In genomic region chrX:99293967-99294366, GRCm38 (mm10) we compare ENCODE assay signal across 11 mouse cellular contexts.
"Had no signal": no experiment of that assay in that cellular context is flagged by ENCODE, and none has a peak within 500 bp of the region (broad histone marks: within the 10 kb centered on the region; RNA-seq: fewer than 3 reads in every experiment).

No protein-coding gene starts in this region.

- H3K27ac ChIP-seq: limb, embryonic 12.5 days; liver, embryonic 14.5 days; midbrain, embryonic 12.5 days; stomach, embryonic 15.5 days had no signal

- DNase-seq: kidney, postnatal 14 days; layer of hippocampus, adult 9-11 months; layer of hippocampus, postnatal 36 days; right cerebral cortex, postnatal 14 days; thymus, adult 2 months; thymus, postnatal 25 days had no signal

- H3K9ac ChIP-seq: limb, embryonic 12.5 days; liver, embryonic 14.5 days; midbrain, embryonic 12.5 days; stomach, embryonic 15.5 days had no signal

- H3K4me2 ChIP-seq: limb, embryonic 12.5 days; midbrain, embryonic 12.5 days; stomach, embryonic 15.5 days had no signal

- H3K36me3 ChIP-seq: limb, embryonic 12.5 days; midbrain, embryonic 12.5 days; stomach, embryonic 15.5 days had no signal

- ATAC-seq: midbrain, embryonic 16.5 days had no signal

- H3K4me3 ChIP-seq: limb, embryonic 12.5 days; midbrain, embryonic 12.5 days; stomach, embryonic 15.5 days had no signal

- H3K9me3 ChIP-seq: limb, embryonic 12.5 days; midbrain, embryonic 12.5 days; stomach, embryonic 15.5 days had no signal
